Mouse (Mus musculus) lung, postnatal 10 days (tissue): ENCODE measurements around the gene Ugt2b37.
"Not testable (repeated sequence)": the region's sequence is repeated elsewhere in the genome, so short reads cannot be mapped to it uniquely, and the experiment has no call there.

Experiments used
- DNase-seq: peaks from one replicate; pipeline ENCODE4 v3.0.0; 2021

Ugt2b37 gene

GRCm38 (mm10) chr5:87254676-87255075 is at the start of gene Ugt2b37:
Gene Ugt2b37 (minus strand): TSS chr5:87254804.
- DNase-seq, result not testable (repeated sequence)

DNA sequence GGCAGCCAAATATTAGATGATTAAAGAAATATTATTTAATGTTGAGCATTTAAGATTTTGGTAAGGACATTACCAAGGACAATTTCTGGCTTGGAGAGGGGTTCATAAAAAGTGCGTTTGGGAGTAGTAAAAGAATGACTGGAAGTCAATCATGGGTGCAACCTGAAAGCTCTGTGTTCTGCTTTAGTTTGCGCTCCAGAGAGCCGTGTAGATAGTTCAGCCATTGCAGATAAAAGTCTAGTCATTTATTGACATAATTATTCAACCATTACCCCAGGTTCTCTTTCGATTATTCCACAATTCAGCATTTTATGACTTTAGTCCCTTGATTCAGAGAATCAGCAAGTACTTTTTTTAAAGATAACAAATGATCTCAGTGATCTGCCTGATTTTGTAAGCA is 31.6 kb upstream of the Ugt2b37 start:
- not testable (repeated sequence) for DNase-seq

GRCm38 (mm10) chr5:87275986-87276385 is 21.4 kb upstream of the Ugt2b37 start:
- DNase-seq, result not testable (repeated sequence)

DNA sequence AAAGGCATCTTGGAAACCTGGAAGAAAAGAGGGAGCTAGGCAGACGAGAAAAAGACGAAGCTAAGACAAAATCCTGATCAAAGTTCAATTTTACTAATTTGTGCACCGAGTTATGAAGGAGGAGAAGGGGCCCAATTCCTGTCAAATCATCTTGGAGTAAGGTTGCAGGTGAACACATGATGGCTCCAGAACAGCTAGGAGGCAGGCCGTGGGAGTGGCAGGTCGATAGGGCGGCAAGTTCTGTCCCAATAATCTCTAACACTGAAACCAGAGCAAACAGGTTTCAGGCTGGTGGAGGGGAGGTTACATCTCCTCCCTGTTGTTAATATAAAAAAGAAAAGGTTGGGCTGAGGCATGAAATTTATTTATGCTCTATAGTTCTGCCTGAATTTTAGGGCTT is 21.0 kb upstream of the Ugt2b37 start:
- no peak for DNase-seq

- no peak for DNase-seq
Measured at GRCm38 (mm10) chr5:87255831-87256230, 1.2 kb upstream of the Ugt2b37 start.

DNA sequence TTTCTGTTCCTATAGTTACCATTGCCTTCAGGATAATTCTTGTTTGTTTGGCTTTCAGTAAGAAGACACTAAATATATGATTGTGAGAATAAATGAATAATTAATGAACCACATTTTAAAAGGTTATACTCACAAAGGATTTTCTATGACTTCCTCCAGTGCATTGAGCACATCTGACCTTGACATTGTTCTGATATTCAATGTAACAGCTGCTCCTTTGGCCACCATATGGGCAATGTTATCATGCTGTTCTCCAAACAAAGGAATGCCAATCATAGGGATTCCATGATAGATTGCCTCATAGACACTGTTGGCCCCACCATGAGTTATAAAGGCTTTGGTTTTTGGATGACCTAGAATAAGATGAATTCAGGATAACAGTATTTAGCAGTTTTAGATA is 12.5 kb downstream of the Ugt2b37 start:
- not testable (repeated sequence) for DNase-seq

- DNase-seq, result not testable (repeated sequence)
Measured at GRCm38 (mm10) chr5:87196430-87196829, 58.2 kb downstream of the Ugt2b37 start.
